9 mouse cellular contexts compared by ENCODE assay signal in the genomic region with DNA sequence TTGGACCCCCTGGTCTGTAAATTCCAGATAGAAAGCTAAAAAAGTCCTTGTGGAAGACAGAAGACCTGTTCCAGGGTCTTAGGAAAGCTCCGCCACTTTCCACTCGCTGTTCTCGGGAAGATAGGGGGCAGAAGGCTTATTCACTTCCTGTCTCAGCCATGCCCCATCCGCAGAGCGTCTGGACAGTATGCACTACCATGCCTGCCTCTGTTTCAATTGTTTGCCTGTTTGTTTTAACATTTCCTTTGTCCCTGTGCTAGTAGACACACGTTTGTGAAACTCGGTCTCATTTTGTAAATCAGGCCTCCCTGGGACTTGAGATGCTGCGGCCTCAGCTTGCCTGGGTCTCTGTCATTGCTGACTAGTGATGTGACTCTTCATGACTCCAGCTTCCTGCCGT. TPM values are rescaled to one million over a fixed set of nuclear protein-coding genes. Genes with fewer than 3 reads are reported as not detected.
DNase-seq lines count a peak whose midpoint lies in the region; ATAC-seq and TF ChIP-seq lines count a peak whose summit lies in the region.
"Had no signal": no experiment of that assay in that cellular context is flagged by ENCODE, and none has a peak within 500 bp of the region (broad histone marks: within the 10 kb centered on the region; RNA-seq: fewer than 3 reads in every experiment).

No protein-coding gene starts in this region.

- intact Hi-C loops in heart, adult 2 months (cut with DNase I), result no loop called here
- intact Hi-C loops in heart, postnatal 36 days (cut with DNase I), result loop anchor here (2.0 kb wide), 2 partner anchors 41 kb away; no protein-coding TSS in a partner anchor

- H3K79me2 ChIP-seq in heart, adult 2 months (replicated peaks; ENCODE audit: control insufficient read depth, insufficient read depth, low read length), result peaks cover 2% of the 10 kb centered on the region

- peak overlapping the region; percentile 57 for H3K27ac ChIP-seq in heart, adult 2 months
- H3K27ac ChIP-seq in midbrain, embryonic 10.5 days (replicated peaks), result 0 out of 2 replicates have a peak overlapping the region, but pooled peaks have one; percentile 34
- no peak overlapping the region for H3K27ac ChIP-seq in midbrain, embryonic 13.5 days
- H3K27ac ChIP-seq in liver, embryonic 15.5 days (replicated peaks), result 0 out of 2 replicates have a peak overlapping the region, but pooled peaks have one; percentile 15
- H3K27ac ChIP-seq in stomach, embryonic 16.5 days (ENCODE audit: low read length), result peak overlapping the region; percentile 56

- H3K9ac ChIP-seq in heart, adult 2 months (ENCODE audit: low read depth, low read length), result no peak overlapping the region
- no peak overlapping the region for H3K9ac ChIP-seq in midbrain, embryonic 13.5 days (replicated peaks)
- 0 out of 2 replicates have a peak overlapping the region, but pooled peaks have one; percentile 12 for H3K9ac ChIP-seq in liver, embryonic 15.5 days
- H3K9ac ChIP-seq in stomach, embryonic 16.5 days (ENCODE audit: low read length), result no peak overlapping the region
- H3K9ac ChIP-seq: limb, embryonic 12.5 days had no signal

- TF ChIP-seq POLR2A in heart, adult 2 months (IDR thresholded peaks at IDR 0.05; ENCODE audit: insufficient read depth, low read depth, low read length), result no peak

- DNase-seq in heart, adult 2 months, result no peak
- DNase-seq in heart, postnatal 36 days, result no peak
- DNase-seq in midbrain, embryonic 10.5 days (ENCODE audit: low spot score), result no peak
- DNase-seq in ovary, postnatal 36 days (ENCODE audit: low spot score), result no peak
- no peak for DNase-seq in c-Kit-positive CD71-positive TER-119-positive erythroid progenitor cells, embryonic 14.5 days (ENCODE audit: low spot score)

- H3K27me3 ChIP-seq in heart, adult 2 months (ENCODE audit: control insufficient read depth, insufficient read depth, low read length), result no peaks in the 10 kb centered on the region
- no peaks in the 10 kb centered on the region for H3K27me3 ChIP-seq in midbrain, embryonic 10.5 days (ENCODE audit: low read depth, poor library complexity, severe bottlenecking)
- no peaks in the 10 kb centered on the region for H3K27me3 ChIP-seq in midbrain, embryonic 13.5 days
- peaks cover 27% of the 10 kb centered on the region; the same call in 1 of the 2 replicates for H3K27me3 ChIP-seq in liver, embryonic 15.5 days
- H3K27me3 ChIP-seq in stomach, embryonic 16.5 days (ENCODE audit: control insufficient read depth, insufficient read depth, low read length), result no peaks in the 10 kb centered on the region
- H3K27me3 ChIP-seq: limb, embryonic 12.5 days had no signal

- H3K9me3 ChIP-seq in midbrain, embryonic 10.5 days (replicated peaks), result no peaks in the 10 kb centered on the region
- H3K9me3 ChIP-seq in midbrain, embryonic 13.5 days, result no peaks in the 10 kb centered on the region
- no peaks in the 10 kb centered on the region for H3K9me3 ChIP-seq in liver, embryonic 15.5 days (replicated peaks)
- no peaks in the 10 kb centered on the region; the same call in 1 of the 2 replicates for H3K9me3 ChIP-seq in stomach, embryonic 16.5 days (replicated peaks; ENCODE audit: control insufficient read depth, low read length)
- H3K9me3 ChIP-seq: limb, embryonic 12.5 days had no signal

- no peak for TF ChIP-seq EP300 in heart, adult 2 months (IDR thresholded peaks at IDR 0.05; ENCODE audit: insufficient read depth, low read depth, low read length)

- 26% methylated on average over 9 of the region's 9 CpGs for WGBS in heart, adult 2 months
- WGBS in midbrain, embryonic 10.5 days, result 76% methylated on average over 9 of the region's 9 CpGs
- WGBS in midbrain, embryonic 13.5 days, result 75% methylated on average over 9 of the region's 9 CpGs
- WGBS in liver, embryonic 15.5 days (ENCODE audit: insufficient replicate concordance), result 19% methylated on average over 9 of the region's 9 CpGs
- 44% methylated on average over 9 of the region's 9 CpGs for WGBS in stomach, embryonic 16.5 days

- peak overlapping the region; percentile 1; the same call in 1 of the 2 replicates for H3K4me3 ChIP-seq in heart, adult 2 months
- H3K4me3 ChIP-seq in midbrain, embryonic 10.5 days, result no peak overlapping the region
- no peak overlapping the region for H3K4me3 ChIP-seq in midbrain, embryonic 13.5 days (replicated peaks)
- no peak overlapping the region for H3K4me3 ChIP-seq in liver, embryonic 15.5 days (replicated peaks)
- no peak overlapping the region for H3K4me3 ChIP-seq in stomach, embryonic 16.5 days (replicated peaks; ENCODE audit: low read length)
- H3K4me3 ChIP-seq: limb, embryonic 12.5 days had no signal

- H3K4me1 ChIP-seq in heart, adult 2 months (ENCODE audit: control insufficient read depth, insufficient read depth, low read length), result peaks cover 29% of the 10 kb centered on the region
- peaks cover 42% of the 10 kb centered on the region for H3K4me1 ChIP-seq in midbrain, embryonic 10.5 days
- H3K4me1 ChIP-seq in midbrain, embryonic 13.5 days (replicated peaks), result peaks cover 13% of the 10 kb centered on the region
- H3K4me1 ChIP-seq in liver, embryonic 15.5 days (replicated peaks), result peaks cover 72% of the 10 kb centered on the region
- peaks cover 66% of the 10 kb centered on the region for H3K4me1 ChIP-seq in stomach, embryonic 16.5 days (ENCODE audit: control insufficient read depth, insufficient read depth, low read length)

- ATAC-seq in midbrain, embryonic 13.5 days, result no peak
- ATAC-seq in liver, embryonic 15.5 days (ENCODE audit: insufficient read depth), result no peak
- no peak for ATAC-seq in stomach, embryonic 16.5 days (ENCODE audit: insufficient read depth, low FRiP score)

- peaks cover 12% of the 10 kb centered on the region for H3K36me3 ChIP-seq in heart, adult 2 months (ENCODE audit: control insufficient read depth, insufficient read depth, low read length)
- H3K36me3 ChIP-seq in midbrain, embryonic 10.5 days, result no peaks in the 10 kb centered on the region
- H3K36me3 ChIP-seq in midbrain, embryonic 13.5 days, result no peaks in the 10 kb centered on the region
- H3K36me3 ChIP-seq in liver, embryonic 15.5 days (replicated peaks), result no peaks in the 10 kb centered on the region
- H3K36me3 ChIP-seq in stomach, embryonic 16.5 days (ENCODE audit: control insufficient read depth, insufficient read depth, low read length), result no peaks in the 10 kb centered on the region
- H3K36me3 ChIP-seq: limb, embryonic 12.5 days had no signal

- TF ChIP-seq CTCF in heart, adult 2 months (IDR thresholded peaks at IDR 0.05), result peak; percentile 55

- no peak overlapping the region for H3K4me2 ChIP-seq in midbrain, embryonic 13.5 days (replicated peaks)
- H3K4me2 ChIP-seq in liver, embryonic 15.5 days, result peak overlapping the region; percentile 61
- peak overlapping the region; percentile 29 for H3K4me2 ChIP-seq in stomach, embryonic 16.5 days (ENCODE audit: low read depth, low read length)

RNA-seq across cellular contexts. Expression of a gene that starts 43.4 kb away (rescaled TPM):
- total RNA-seq in heart, adult 2 months (2021), result 10 to 100 TPM; 38.9 to 50.5 TPM
- 25.2 and 44.5 TPM in 2 replicates for polyA plus RNA-seq in heart, adult 2 months (2012; rRNA removed)
- total RNA-seq in heart, postnatal 36 days (2021), result 10 to 100 TPM; 45.2 to 48.6 TPM
- polyA plus RNA-seq in midbrain, embryonic 10.5 days (2016; fragmentation: Nextera tagmentation; extraction: Ambion mirVana), result 48.7 and 50.2 TPM in 2 replicates
- 25.1 and 27.1 TPM in 2 replicates for polyA plus RNA-seq in midbrain, embryonic 13.5 days (2015; fragmentation: Nextera tagmentation; extraction: Ambion mirVana)
- 26.2 and 28.3 TPM in 2 replicates for polyA plus RNA-seq in liver, embryonic 15.5 days (2015; fragmentation: Nextera tagmentation; extraction: Ambion mirVana)
- polyA plus RNA-seq in stomach, embryonic 16.5 days (2015; fragmentation: Nextera tagmentation; extraction: Ambion mirVana), result 82.6 and 84.9 TPM in 2 replicates
